Mouse (Mus musculus) limb, embryonic 14.5 days (tissue): ENCODE measurements around the gene Slc2a5. TPM values are rescaled to one million over a fixed set of nuclear protein-coding genes. Genes with fewer than 3 reads are reported as not detected.

Experiments
- ATAC-seq: fragments of 200-750 bp; cut with Nextera tagmentation; 2 replicates; pipeline ENCODE4 v1.8.0; 2017; ENCODE audit warnings: low read depth, moderate number of reproducible peaks, moderate TSS enrichment; ENCODE audit not compliant: low FRiP score
- DNase-seq: peaks from one replicate; pipeline ENCODE4 v3.0.0-alpha.2; 2015; ENCODE audit warnings: low spot score
- H3K27ac ChIP-seq: fragments of 300-500 bp; sonication (generic); replicated peaks from 2 replicates; pipeline ENCODE4 v1.5.1; 2014; ENCODE audit warnings: low read depth, mild to moderate bottlenecking, low read length, moderate library complexity, mixed read lengths
- H3K27me3 ChIP-seq: fragments of 300-500 bp; sonication (generic); 2 replicates; pipeline ENCODE4 v1.6.1; 2014; ENCODE audit warnings: low read length, mixed read lengths; ENCODE audit not compliant: control insufficient read depth, insufficient read depth
- H3K36me3 ChIP-seq: fragments of 300-500 bp; sonication (generic); 2 replicates; pipeline ENCODE4 v1.6.1; 2014; ENCODE audit warnings: mild to moderate bottlenecking, low read length, moderate library complexity, mixed read lengths; ENCODE audit not compliant: control insufficient read depth, insufficient read depth
- H3K4me1 ChIP-seq: fragments of 300-500 bp; sonication (generic); 2 replicates; pipeline ENCODE4 v1.6.1; 2014; ENCODE audit warnings: antibody characterized with exemption, low read length, mixed read lengths; ENCODE audit not compliant: control insufficient read depth, insufficient read depth
- H3K4me2 ChIP-seq: fragments of 300-500 bp; sonication (generic); replicated peaks from 2 replicates; pipeline ENCODE4 v1.6.1; 2014; ENCODE audit warnings: low read depth, mild to moderate bottlenecking, low read length, moderate library complexity; ENCODE audit not compliant: severe bottlenecking
- H3K4me3 ChIP-seq: fragments of 300-500 bp; sonication (generic); replicated peaks from 2 replicates; pipeline ENCODE4 v1.5.1; 2014; ENCODE audit warnings: low read length
- H3K9ac ChIP-seq: fragments of 300-500 bp; sonication (generic); 2 replicates; pipeline ENCODE4 v1.6.1; 2014; ENCODE audit warnings: mild to moderate bottlenecking, low read depth, low read length, moderate library complexity; ENCODE audit not compliant: severe bottlenecking
- H3K9me3 ChIP-seq: fragments of 300-500 bp; sonication (generic); 2 replicates; pipeline ENCODE4 v1.6.1; 2016; ENCODE audit warnings: low read length; ENCODE audit not compliant: control insufficient read depth
- POLR2A ChIP-seq: fragments of 200-500 bp; IDR thresholded peaks from 2 replicates; pipeline ENCODE4 v1.8.0; 2012; ENCODE audit warnings: inconsistent platforms, mild to moderate bottlenecking, moderate library complexity, borderline replicate concordance; ENCODE audit not compliant: insufficient read depth, insufficient read length; ENCODE audit errors: extremely low read depth
- WGBS: fragments of 180-500 bp; shearing (Covaris S2); extraction: QIAGEN DNeasy Blood & Tissue Kit; methylation state at CpG from one replicate; pipeline ENCODE4 v1.1.7; 2014; 5-methylcytosine and 5-hydroxymethylcytosine counted together
- polyA plus RNA-seq, 2 experiments: library from polyadenylated mRNA; depleted of rRNA in 1 of 2; stranded (reverse) in 1 of 2; unstranded in 1 of 2; fragments of >200 nt; fragmentation: Nextera tagmentation in 1 of 2; extraction: Ambion mirVana in 1 of 2; gene quantifications; 2 replicates each; pipeline versions ENCODE4 v1.2.1 to v1.2.3; 2012 to 2014

The Slc2a5 gene
- polyA plus RNA-seq (2012; rRNA removed) (2.2 and 3.5 TPM in 2 replicates), polyA plus RNA-seq (2014; fragmentation: Nextera tagmentation; extraction: Ambion mirVana) (1.5 and 2.6 TPM in 2 replicates)

GRCm38 (mm10) chr4:150119055-150119454 lies at the start of gene Slc2a5:
TSS of gene Slc2a5 (plus strand) at chr4:150119283.
- H3K36me3 ChIP-seq: no peaks in the 10 kb centered on the region
- no peaks in the 10 kb centered on the region for H3K9me3 ChIP-seq
- no peaks in the 10 kb centered on the region for H3K27me3 ChIP-seq
- peaks cover 13% of the 10 kb centered on the region for H3K4me1 ChIP-seq
- 7% methylated on average over 13 of the region's 15 CpGs for WGBS
- no peak within 1 kb of the TSS for H3K9ac ChIP-seq
- peak; percentile 11; the same call in 1 of the 2 replicates for ATAC-seq
- no peak within 1 kb of the TSS for H3K4me3 ChIP-seq
- no peak for TF ChIP-seq POLR2A
- DNase-seq: no peak
- H3K27ac ChIP-seq: peak within 1 kb of the TSS; percentile 6; the same call in 1 of the 2 replicates
- peak within 1 kb of the TSS; percentile 35 for H3K4me2 ChIP-seq

GRCm38 (mm10) chr4:150070136-150070535 lies 48.9 kb upstream of the Slc2a5 start:
- no peaks in the 10 kb centered on the region for H3K4me1 ChIP-seq
- H3K4me3 ChIP-seq: no peak overlapping the region
- TF ChIP-seq POLR2A: no peak
- no peak overlapping the region for H3K9ac ChIP-seq
- no peak overlapping the region for H3K27ac ChIP-seq
- H3K4me2 ChIP-seq: no peak overlapping the region
- no peaks in the 10 kb centered on the region for H3K9me3 ChIP-seq
- no peak for DNase-seq
- no peaks in the 10 kb centered on the region for H3K36me3 ChIP-seq
- H3K27me3 ChIP-seq: no peaks in the 10 kb centered on the region
- 23% methylated on average over 8 of the region's 8 CpGs for WGBS
- no peak for ATAC-seq

GRCm38 (mm10) chr4:150072416-150073101 lies 46.5 kb upstream of the Slc2a5 start:
- Histone ChIP-seq H3K4me2 (no peak overlapping the region), H3K9ac (no peak overlapping the region), H3K9me3 (no peaks in the 10 kb centered on the region), H3K36me3 (no peaks in the 10 kb centered on the region), H3K27ac (no peak overlapping the region), H3K4me3 (no peak overlapping the region), H3K27me3 (no peaks in the 10 kb centered on the region), H3K4me1 (no peaks in the 10 kb centered on the region)
- DNase-seq (no peak), ATAC-seq (no peak)
- TF ChIP-seq POLR2A: no peak
- 54% methylated on average over 15 of the region's 15 CpGs for WGBS

GRCm38 (mm10) chr4:150073102-150073473 lies 46.0 kb upstream of the Slc2a5 start:
- no peak overlapping the region for H3K9ac ChIP-seq
- H3K9me3 ChIP-seq: no peaks in the 10 kb centered on the region
- H3K4me2 ChIP-seq: no peak overlapping the region
- ATAC-seq: no peak
- no peaks in the 10 kb centered on the region for H3K27me3 ChIP-seq
- TF ChIP-seq POLR2A: no peak
- H3K36me3 ChIP-seq: no peaks in the 10 kb centered on the region
- no peak overlapping the region for H3K4me3 ChIP-seq
- DNase-seq: no peak
- no peak overlapping the region for H3K27ac ChIP-seq
- no peaks in the 10 kb centered on the region for H3K4me1 ChIP-seq
- WGBS: 8% methylated on average over 7 of the region's 8 CpGs

GRCm38 (mm10) chr4:150075350-150075749 lies 43.7 kb upstream of the Slc2a5 start:
- no peak overlapping the region for H3K9ac ChIP-seq
- H3K36me3 ChIP-seq: no peaks in the 10 kb centered on the region
- H3K4me2 ChIP-seq: no peak overlapping the region
- TF ChIP-seq POLR2A: no peak
- H3K4me1 ChIP-seq: no peaks in the 10 kb centered on the region
- no peak overlapping the region for H3K27ac ChIP-seq
- ATAC-seq: no peak
- no peak overlapping the region for H3K4me3 ChIP-seq
- 87% methylated on average over 7 of the region's 7 CpGs for WGBS
- no peaks in the 10 kb centered on the region for H3K9me3 ChIP-seq
- peak; percentile 52 for DNase-seq
- H3K27me3 ChIP-seq: no peaks in the 10 kb centered on the region

- no peaks in the 10 kb centered on the region for H3K9me3 ChIP-seq
- TF ChIP-seq POLR2A: no peak
- no peak for ATAC-seq
- H3K27me3 ChIP-seq: no peaks in the 10 kb centered on the region
- H3K9ac ChIP-seq: no peak overlapping the region
- no peaks in the 10 kb centered on the region for H3K36me3 ChIP-seq
- no peak for DNase-seq
- 36% methylated on average over 18 of the region's 18 CpGs for WGBS
- H3K4me1 ChIP-seq: no peaks in the 10 kb centered on the region
- H3K27ac ChIP-seq: no peak overlapping the region
- H3K4me3 ChIP-seq: no peak overlapping the region
- H3K4me2 ChIP-seq: no peak overlapping the region
These were observed 42.9 kb upstream of the Slc2a5 start for GRCm38 (mm10) chr4:150076147-150076546.
